Comparison of ENCODE assay signal across 16 mouse cellular contexts in genomic region chr2:91429146-91429545, GRCm38 (mm10). TPM values are rescaled to one million over a fixed set of nuclear protein-coding genes. Genes with fewer than 3 reads are reported as not detected.
DNase-seq lines count a peak whose midpoint lies in the region; ATAC-seq lines count a peak whose summit lies in the region.
"Had no signal": no experiment of that assay in that cellular context is flagged by ENCODE, and none has a peak within 500 bp of the region (broad histone marks: within the 10 kb centered on the region; RNA-seq: fewer than 3 reads in every experiment).

No protein-coding gene starts in this region.

- no peaks in the 10 kb centered on the region for H3K27me3 ChIP-seq in heart, embryonic 12.5 days (replicated peaks)
- H3K27me3 ChIP-seq in heart, embryonic 11.5 days (ENCODE audit: control insufficient read depth, insufficient read depth, low read length) = no peaks in the 10 kb centered on the region
- peaks cover 20% of the 10 kb centered on the region for H3K27me3 ChIP-seq in forebrain, embryonic 12.5 days
- H3K27me3 ChIP-seq in forebrain, embryonic 14.5 days (replicated peaks; ENCODE audit: control insufficient read depth, insufficient read depth, low read length) = no peaks in the 10 kb centered on the region
- H3K27me3 ChIP-seq in midbrain, embryonic 12.5 days = no peaks in the 10 kb centered on the region
- H3K27me3 ChIP-seq in kidney, embryonic 16.5 days (ENCODE audit: insufficient read depth, low read length) = no peaks in the 10 kb centered on the region
- H3K27me3 ChIP-seq: neural tube, embryonic 12.5 days had no signal

- H3K27ac ChIP-seq in heart, embryonic 12.5 days (ENCODE audit: poor library complexity, severe bottlenecking) = peak overlapping the region; percentile 26; the same call in 1 of the 2 replicates
- H3K27ac ChIP-seq in heart, embryonic 11.5 days (ENCODE audit: low read depth, low read length) = no peak overlapping the region
- H3K27ac ChIP-seq in forebrain, embryonic 12.5 days = peak overlapping the region; percentile 83; the same call in 1 of the 2 replicates
- peak overlapping the region; percentile 81 for H3K27ac ChIP-seq in forebrain, embryonic 14.5 days (ENCODE audit: low read depth, low read length)
- peak overlapping the region; percentile 87 for H3K27ac ChIP-seq in midbrain, embryonic 12.5 days (replicated peaks)
- no peak overlapping the region for H3K27ac ChIP-seq in kidney, embryonic 16.5 days (ENCODE audit: low read length)
- H3K27ac ChIP-seq: macrophage; stomach, postnatal 0 days had no signal

- H3K4me2 ChIP-seq in heart, embryonic 12.5 days = no peak overlapping the region; the same call in 1 of the 2 replicates
- no peak overlapping the region for H3K4me2 ChIP-seq in heart, embryonic 11.5 days
- H3K4me2 ChIP-seq in forebrain, embryonic 12.5 days = no peak overlapping the region; the same call in 1 of the 2 replicates
- H3K4me2 ChIP-seq in forebrain, embryonic 14.5 days (ENCODE audit: low read length) = no peak overlapping the region
- no peak overlapping the region for H3K4me2 ChIP-seq in midbrain, embryonic 12.5 days (replicated peaks)
- H3K4me2 ChIP-seq in kidney, embryonic 16.5 days (replicated peaks; ENCODE audit: low read depth, low read length) = no peak overlapping the region
- H3K4me2 ChIP-seq: neural tube, embryonic 12.5 days had no signal

- peaks cover 35% of the 10 kb centered on the region for H3K4me1 ChIP-seq in heart, embryonic 12.5 days (replicated peaks)
- peaks cover 18% of the 10 kb centered on the region for H3K4me1 ChIP-seq in heart, embryonic 11.5 days (ENCODE audit: control insufficient read depth, insufficient read depth, low read length)
- peaks cover 35% of the 10 kb centered on the region for H3K4me1 ChIP-seq in forebrain, embryonic 12.5 days
- H3K4me1 ChIP-seq in forebrain, embryonic 14.5 days (ENCODE audit: control insufficient read depth, insufficient read depth, low read length) = peaks cover 24% of the 10 kb centered on the region
- H3K4me1 ChIP-seq in midbrain, embryonic 12.5 days = peaks cover 36% of the 10 kb centered on the region
- peaks cover 13% of the 10 kb centered on the region; the same call in 1 of the 2 replicates for H3K4me1 ChIP-seq in kidney, embryonic 16.5 days (ENCODE audit: insufficient read depth, low read length)

- H3K36me3 ChIP-seq in heart, embryonic 12.5 days = no peaks in the 10 kb centered on the region
- H3K36me3 ChIP-seq in heart, embryonic 11.5 days (ENCODE audit: control insufficient read depth, insufficient read depth, low read length) = no peaks in the 10 kb centered on the region
- no peaks in the 10 kb centered on the region for H3K36me3 ChIP-seq in forebrain, embryonic 12.5 days (replicated peaks)
- H3K36me3 ChIP-seq in forebrain, embryonic 14.5 days (ENCODE audit: control insufficient read depth, insufficient read depth, low read length) = no peaks in the 10 kb centered on the region
- no peaks in the 10 kb centered on the region for H3K36me3 ChIP-seq in midbrain, embryonic 12.5 days
- H3K36me3 ChIP-seq in kidney, embryonic 16.5 days (ENCODE audit: insufficient read depth, low read length) = no peaks in the 10 kb centered on the region
- H3K36me3 ChIP-seq: neural tube, embryonic 12.5 days had no signal

- H3K9ac ChIP-seq in heart, embryonic 12.5 days = no peak overlapping the region
- H3K9ac ChIP-seq in heart, embryonic 11.5 days (ENCODE audit: low read depth, low read length) = no peak overlapping the region
- H3K9ac ChIP-seq in forebrain, embryonic 12.5 days = no peak overlapping the region
- no peak overlapping the region for H3K9ac ChIP-seq in forebrain, embryonic 14.5 days (ENCODE audit: low read length)
- H3K9ac ChIP-seq in midbrain, embryonic 12.5 days (replicated peaks) = no peak overlapping the region
- no peak overlapping the region for H3K9ac ChIP-seq in kidney, embryonic 16.5 days (replicated peaks; ENCODE audit: low read length)
- H3K9ac ChIP-seq: neural tube, embryonic 12.5 days had no signal

- WGBS in heart, embryonic 12.5 days = 46% methylated on average over 3 of the region's 3 CpGs
- WGBS in heart, embryonic 11.5 days (ENCODE audit: insufficient replicate concordance) = 60% methylated on average over 3 of the region's 3 CpGs
- 82% methylated on average over 3 of the region's 3 CpGs for WGBS in forebrain, embryonic 12.5 days
- 79% methylated on average over 3 of the region's 3 CpGs for WGBS in forebrain, embryonic 14.5 days
- WGBS in midbrain, embryonic 12.5 days = 86% methylated on average over 3 of the region's 3 CpGs
- 90% methylated on average over 3 of the region's 3 CpGs for WGBS in kidney, embryonic 16.5 days

- no peak overlapping the region for H3K4me3 ChIP-seq in heart, embryonic 12.5 days
- no peak overlapping the region for H3K4me3 ChIP-seq in heart, embryonic 11.5 days (ENCODE audit: low read depth, low read length)
- no peak overlapping the region for H3K4me3 ChIP-seq in forebrain, embryonic 12.5 days (replicated peaks)
- H3K4me3 ChIP-seq in forebrain, embryonic 14.5 days (ENCODE audit: low read depth, low read length) = no peak overlapping the region
- H3K4me3 ChIP-seq in midbrain, embryonic 12.5 days = no peak overlapping the region
- no peak overlapping the region for H3K4me3 ChIP-seq in kidney, embryonic 16.5 days (ENCODE audit: low read length)
- H3K4me3 ChIP-seq: neural tube, embryonic 12.5 days had no signal

- DNase-seq in forebrain, embryonic 14.5 days (ENCODE audit: low spot score) = no peak
- DNase-seq in adrenal gland, postnatal 25 days = no peak
- DNase-seq: cerebellum, adult 9-10 months; gastrocnemius, postnatal 25 days; left cerebral cortex, postnatal 4 days; lung, adult 2 months; right cerebral cortex, postnatal 14 days had no signal

- no peaks in the 10 kb centered on the region for H3K9me3 ChIP-seq in heart, embryonic 12.5 days (replicated peaks)
- no peaks in the 10 kb centered on the region for H3K9me3 ChIP-seq in heart, embryonic 11.5 days (replicated peaks; ENCODE audit: control insufficient read depth, low read length)
- no peaks in the 10 kb centered on the region for H3K9me3 ChIP-seq in forebrain, embryonic 12.5 days
- H3K9me3 ChIP-seq in forebrain, embryonic 14.5 days (replicated peaks; ENCODE audit: control insufficient read depth, low read length) = no peaks in the 10 kb centered on the region
- H3K9me3 ChIP-seq in midbrain, embryonic 12.5 days = no peaks in the 10 kb centered on the region
- no peaks in the 10 kb centered on the region for H3K9me3 ChIP-seq in kidney, embryonic 16.5 days (ENCODE audit: low read length)
- H3K9me3 ChIP-seq: neural tube, embryonic 12.5 days had no signal

- no peak for ATAC-seq in heart, embryonic 12.5 days (ENCODE audit: insufficient number of reproducible peaks, low FRiP score)
- no peak for ATAC-seq in heart, embryonic 11.5 days (replicated peaks; ENCODE audit: insufficient number of reproducible peaks, low FRiP score, low TSS enrichment)
- ATAC-seq in forebrain, embryonic 12.5 days (ENCODE audit: low FRiP score) = no peak
- no peak for ATAC-seq in forebrain, embryonic 14.5 days
- no peak for ATAC-seq in midbrain, embryonic 12.5 days (ENCODE audit: low FRiP score, low read depth)
- ATAC-seq in kidney, embryonic 16.5 days (ENCODE audit: low FRiP score, low TSS enrichment) = no peak
- ATAC-seq: inflammation-experienced regulatory T-cells, adult 6 months had no signal

RNA-seq across cellular contexts. Expression of gene 1110051M20Rik, which starts 15.4 kb away (rescaled TPM):
- 35.7 and 40.1 TPM in 2 replicates for polyA plus RNA-seq in heart, embryonic 12.5 days (2016; fragmentation: Nextera tagmentation; extraction: Ambion mirVana)
- 43.9 and 47.4 TPM in 2 replicates for polyA plus RNA-seq in heart, embryonic 11.5 days (2014; fragmentation: Nextera tagmentation; extraction: Ambion mirVana)
- polyA plus RNA-seq in forebrain, embryonic 12.5 days (2016; fragmentation: Nextera tagmentation; extraction: Ambion mirVana) = 110 and 114 TPM in 2 replicates
- 168 and 170 TPM in 2 replicates for polyA plus RNA-seq in forebrain, embryonic 14.5 days (2014; fragmentation: Nextera tagmentation; extraction: Ambion mirVana)
- 113 and 117 TPM in 2 replicates for polyA plus RNA-seq in midbrain, embryonic 12.5 days (2016; fragmentation: Nextera tagmentation; extraction: Ambion mirVana)
- 66.9 and 68.9 TPM in 2 replicates for polyA plus RNA-seq in kidney, embryonic 16.5 days (2015; fragmentation: Nextera tagmentation; extraction: Ambion mirVana)
- 13.6 and 20.7 TPM in 2 replicates for total RNA-seq in adrenal gland, postnatal 25 days (2021)

RNA-seq across cellular contexts. Expression of gene Lrp4, which starts 28.2 kb away (rescaled TPM):
- polyA plus RNA-seq in heart, embryonic 12.5 days (2016; fragmentation: Nextera tagmentation; extraction: Ambion mirVana) = 4.4 and 4.9 TPM in 2 replicates
- 3.8 and 4.0 TPM in 2 replicates for polyA plus RNA-seq in heart, embryonic 11.5 days (2014; fragmentation: Nextera tagmentation; extraction: Ambion mirVana)
- polyA plus RNA-seq in forebrain, embryonic 12.5 days (2016; fragmentation: Nextera tagmentation; extraction: Ambion mirVana) = 9.1 and 9.5 TPM in 2 replicates
- polyA plus RNA-seq in forebrain, embryonic 14.5 days (2014; fragmentation: Nextera tagmentation; extraction: Ambion mirVana) = 4.7 and 5.1 TPM in 2 replicates
- polyA plus RNA-seq in midbrain, embryonic 12.5 days (2016; fragmentation: Nextera tagmentation; extraction: Ambion mirVana) = 8.5 and 9.8 TPM in 2 replicates
- polyA plus RNA-seq in kidney, embryonic 16.5 days (2015; fragmentation: Nextera tagmentation; extraction: Ambion mirVana) = 7.6 and 9.0 TPM in 2 replicates
- total RNA-seq in adrenal gland, postnatal 25 days (2021) = 4.7 and 5.2 TPM in 2 replicates

Comparison
In these comparisons a context has a peak if more than half of its experiments do, and no peak if none do; other contexts are left out.
1. H3K27ac ChIP-seq: peak in heart, embryonic 12.5 days (single experiment), forebrain, embryonic 12.5 days (single experiment), forebrain, embryonic 14.5 days (single experiment) and midbrain, embryonic 12.5 days (single experiment); none in heart, embryonic 11.5 days (single experiment) and kidney, embryonic 16.5 days (single experiment).